Mouse (Mus musculus) brain, embryonic 18.5 days (tissue): ENCODE data around the gene Cask.
"Not testable (repeated sequence)": the region's sequence is repeated elsewhere in the genome, so short reads cannot be mapped to it uniquely, and the experiment has no call there.

Source experiments
- DNase-seq: peaks from one replicate; pipeline ENCODE4 v3.0.0-alpha.2; 2012; ENCODE audit warnings: low read depth, low spot score

Gene Cask

DNA sequence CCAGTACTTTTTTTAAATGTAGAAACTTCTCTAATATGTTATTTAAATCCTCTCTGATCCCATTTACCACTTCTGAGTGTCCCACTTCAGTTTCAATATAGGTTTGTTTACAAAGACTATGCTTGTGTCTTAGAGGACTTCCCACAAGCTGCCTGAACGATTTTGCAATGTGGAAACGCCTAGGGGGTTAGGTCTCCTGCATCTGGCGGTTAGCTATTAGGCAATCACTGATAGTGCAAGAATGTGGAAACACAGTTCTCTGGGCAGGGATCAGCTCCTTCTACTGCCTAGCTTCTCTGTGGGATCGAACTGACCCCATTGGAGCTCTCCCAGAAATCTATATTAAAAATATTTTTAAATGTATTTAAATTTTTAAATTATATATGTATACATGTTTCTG lies at the start of gene Cask:
Cask (minus strand) TSS at position 83 of the 400 bp plus-strand sequence.
- no peak for DNase-seq

DNA sequence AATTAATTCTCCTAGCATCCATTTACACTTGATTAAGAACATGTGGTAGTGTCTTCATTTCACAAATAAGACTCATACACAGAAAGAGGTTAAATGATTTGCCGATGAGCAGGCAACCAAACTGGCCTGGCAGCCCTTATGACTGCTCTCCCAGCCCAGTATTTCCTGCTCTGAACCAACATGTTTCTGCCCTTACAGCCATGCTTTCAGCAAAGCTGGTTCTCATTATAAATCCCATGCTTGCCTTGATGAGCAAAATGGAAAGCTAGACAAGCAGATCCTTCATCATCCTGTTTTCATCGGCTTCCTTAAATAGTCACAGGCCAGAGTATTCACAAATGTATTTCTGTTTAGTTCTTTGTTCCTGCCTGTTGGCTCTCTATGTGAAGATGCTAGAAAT lies 38.8 kb upstream of the Cask start:
- no peak for DNase-seq

DNA sequence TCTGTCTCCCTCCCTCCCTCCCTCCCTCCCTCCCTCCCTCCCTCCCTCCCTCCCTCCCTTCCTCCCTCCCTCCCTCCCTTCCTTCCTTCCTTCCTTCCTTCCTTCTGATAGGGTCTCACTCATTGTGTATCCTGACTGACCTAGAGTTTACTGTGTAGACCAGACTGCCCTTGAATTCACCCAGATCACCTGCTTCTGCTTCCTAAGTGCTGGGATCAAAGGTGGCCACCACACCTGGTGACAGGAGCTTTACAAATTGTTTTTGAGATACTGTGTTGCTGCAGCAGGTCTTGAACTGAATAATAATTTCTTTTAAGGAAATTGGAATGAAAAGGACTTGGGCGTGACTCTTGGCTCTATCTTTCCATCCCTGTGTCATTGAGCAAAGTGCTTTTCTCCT lies 33.2 kb upstream of the Cask start:
- no peak for DNase-seq

DNA sequence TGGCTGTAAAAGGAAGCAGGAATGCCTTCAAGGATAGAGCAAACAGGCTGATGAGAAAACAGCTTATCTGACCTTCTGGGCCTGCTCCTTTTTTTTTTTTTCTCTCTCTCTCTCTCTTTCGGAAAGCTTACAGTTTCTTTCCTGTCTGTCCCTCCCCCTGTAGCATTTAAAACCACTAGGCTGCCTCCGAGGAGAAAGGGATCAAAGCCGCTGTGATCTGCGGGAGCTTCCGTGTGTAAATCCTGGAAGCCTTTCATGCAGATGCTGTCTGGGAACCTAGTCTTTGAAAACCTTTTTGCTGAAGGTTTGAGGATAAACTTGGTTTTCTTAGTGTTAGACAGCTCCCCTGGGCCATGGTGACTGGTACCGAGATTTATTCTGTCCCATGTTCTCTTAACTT lies 30.8 kb upstream of the Cask start:
- no peak for DNase-seq

DNA sequence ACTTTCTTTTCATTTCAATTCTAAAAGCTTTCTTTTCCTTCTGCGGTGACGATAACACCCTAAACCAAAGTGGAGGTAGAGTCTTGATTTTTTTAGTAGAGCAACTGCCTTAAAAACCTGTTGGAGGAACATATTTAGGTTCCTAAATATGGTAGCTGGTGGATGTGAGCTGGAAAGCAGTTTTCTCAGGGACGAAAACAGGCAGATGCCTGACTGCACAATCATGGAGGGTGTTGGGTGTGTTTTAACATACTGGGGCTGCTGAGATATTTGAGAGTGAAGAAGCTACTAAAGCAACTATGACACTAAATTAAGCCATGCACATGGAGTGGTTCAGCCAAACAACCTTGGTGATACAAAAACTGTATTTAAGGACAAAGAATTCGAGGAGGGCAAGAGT lies 9.0 kb upstream of the Cask start:
- DNase-seq: no peak

DNA sequence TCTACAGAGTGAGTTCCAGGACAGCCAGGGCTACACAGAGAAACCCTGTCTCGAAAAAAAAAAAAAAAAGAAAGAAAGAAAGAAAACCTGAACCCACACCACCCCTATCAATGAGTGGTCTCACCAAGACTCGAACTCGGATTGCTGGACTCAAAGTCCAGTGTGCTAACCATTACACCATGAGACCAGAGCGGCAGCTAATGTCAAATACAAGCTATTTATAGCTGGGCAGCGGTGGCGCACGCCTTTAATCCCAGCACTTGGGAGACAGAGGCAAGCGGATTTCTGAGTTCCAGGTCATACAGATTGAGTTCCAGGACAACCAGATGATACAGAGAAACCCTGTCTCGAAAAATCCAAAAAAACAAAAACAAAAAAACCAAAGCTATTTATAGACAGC lies 7.9 kb upstream of the Cask start:
- no peak for DNase-seq

DNA sequence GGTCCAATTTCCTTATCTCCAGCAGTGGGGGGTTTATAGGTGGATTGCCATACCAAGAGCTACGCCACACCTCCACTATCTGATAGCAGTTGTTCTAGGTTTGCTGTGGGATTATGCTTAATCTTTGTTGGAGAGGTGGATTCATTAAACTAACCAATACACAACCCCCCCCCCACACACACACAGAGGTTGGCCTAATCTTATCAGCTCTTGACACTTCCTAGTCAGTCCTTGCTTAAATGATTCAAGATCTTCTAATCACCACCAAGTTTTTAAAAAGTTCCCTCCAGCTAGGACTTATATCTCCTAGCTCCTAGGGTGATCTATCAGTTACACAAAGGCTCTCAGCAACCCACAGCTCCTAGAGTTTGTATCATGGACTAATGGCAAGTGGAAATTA lies 2.7 kb downstream of the Cask start:
- DNase-seq: no peak

DNA sequence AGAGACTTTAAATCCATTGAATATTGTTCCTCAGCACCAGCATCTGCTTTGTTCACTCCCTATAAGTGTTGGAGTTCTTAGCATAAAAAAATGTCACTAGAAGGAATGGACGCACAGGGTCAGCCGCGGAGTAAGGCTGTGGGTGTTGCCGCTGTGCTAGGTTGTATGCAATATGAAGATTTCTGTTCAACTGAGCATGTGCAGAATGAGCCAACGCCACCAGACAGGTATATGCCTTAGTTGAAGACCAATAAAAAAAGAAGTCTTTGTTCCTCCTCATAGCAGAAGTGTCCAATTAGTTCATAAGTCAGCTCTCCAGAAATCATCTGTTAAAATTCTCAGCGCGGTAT lies 3.7 kb downstream of the Cask start:
- no peak for DNase-seq

DNA sequence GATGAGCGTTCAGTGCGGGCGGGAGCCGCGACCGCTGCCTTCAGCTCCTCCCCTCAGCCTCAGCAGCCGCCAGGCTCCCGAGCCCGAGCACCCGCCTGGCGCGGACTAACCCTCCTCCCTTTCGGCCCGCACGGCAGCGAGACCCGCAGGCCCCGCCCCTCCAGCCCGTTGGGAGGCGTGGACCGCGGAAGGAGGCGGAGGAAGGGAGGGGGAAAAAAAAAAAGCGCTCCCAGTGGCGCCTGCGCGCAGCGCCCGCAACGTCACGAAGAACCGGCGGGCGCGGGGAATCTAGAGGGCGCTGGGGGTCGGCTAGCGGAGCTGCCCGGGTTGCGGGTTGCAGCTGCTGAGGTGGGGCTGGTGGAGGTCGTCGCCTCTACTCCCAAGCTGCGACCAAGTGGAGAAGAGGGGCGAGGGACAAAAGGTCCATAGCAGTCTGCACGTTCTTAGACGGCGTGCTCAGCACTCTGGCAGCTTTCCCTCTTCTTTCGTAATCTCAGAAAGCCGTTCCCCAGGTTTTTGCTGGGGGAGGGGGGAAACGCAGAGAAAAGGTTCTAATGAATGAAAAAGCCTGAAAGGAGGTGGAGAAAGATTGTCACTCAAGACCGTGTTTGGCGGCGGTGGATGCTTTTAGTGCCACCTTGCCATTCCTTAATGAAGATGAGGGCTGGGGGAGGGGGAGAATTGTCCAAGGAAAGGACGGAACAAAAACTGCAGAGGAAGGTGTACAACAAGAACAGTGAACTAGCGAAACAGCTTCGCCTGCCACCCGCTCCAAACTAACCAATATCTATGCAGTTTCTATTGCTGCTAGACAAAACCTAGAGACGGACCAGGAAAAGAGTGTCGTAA lies 4.3 kb downstream of the Cask start:
- DNase-seq: peak; percentile 90

DNA sequence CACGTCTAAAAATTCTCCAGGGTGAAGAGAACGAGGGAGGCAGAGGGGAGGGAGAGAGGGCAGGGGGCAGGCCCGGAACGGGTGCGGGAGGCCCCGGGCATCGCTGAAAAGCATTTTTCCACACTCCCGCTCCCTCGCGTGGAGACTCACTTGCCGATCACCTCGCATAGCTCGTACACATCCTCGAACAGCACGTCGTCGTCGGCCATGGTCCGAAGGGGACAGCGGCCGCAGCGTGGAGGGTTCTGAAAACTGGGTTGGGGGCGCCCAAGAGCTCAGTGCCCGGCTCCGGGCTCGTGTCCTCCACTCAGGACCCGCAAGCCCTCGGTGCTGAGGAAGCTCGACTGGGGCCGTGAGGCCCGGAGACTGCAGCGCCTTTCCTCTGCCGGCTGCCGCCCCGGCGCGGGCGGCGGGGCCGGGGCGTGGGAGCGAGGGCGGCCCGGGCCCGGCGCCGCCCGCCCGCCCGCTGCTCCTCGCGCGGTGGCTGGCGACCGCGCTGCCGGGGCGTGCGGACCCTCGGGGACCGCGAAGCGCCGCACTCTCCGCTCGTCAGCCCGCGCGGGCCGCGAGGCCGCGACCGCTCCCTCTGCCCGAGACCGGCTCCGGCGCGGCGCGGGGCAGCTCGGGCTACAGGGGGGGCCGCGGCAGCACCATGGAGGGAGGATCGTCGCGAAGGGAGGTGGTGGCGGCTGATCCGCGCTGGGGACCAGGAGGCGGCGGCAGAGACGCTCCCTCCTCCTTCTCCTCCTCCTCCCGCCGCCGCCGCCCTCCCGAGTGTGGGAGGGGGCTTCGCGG lies 5.1 kb downstream of the Cask start:
- DNase-seq: no peak

DNA sequence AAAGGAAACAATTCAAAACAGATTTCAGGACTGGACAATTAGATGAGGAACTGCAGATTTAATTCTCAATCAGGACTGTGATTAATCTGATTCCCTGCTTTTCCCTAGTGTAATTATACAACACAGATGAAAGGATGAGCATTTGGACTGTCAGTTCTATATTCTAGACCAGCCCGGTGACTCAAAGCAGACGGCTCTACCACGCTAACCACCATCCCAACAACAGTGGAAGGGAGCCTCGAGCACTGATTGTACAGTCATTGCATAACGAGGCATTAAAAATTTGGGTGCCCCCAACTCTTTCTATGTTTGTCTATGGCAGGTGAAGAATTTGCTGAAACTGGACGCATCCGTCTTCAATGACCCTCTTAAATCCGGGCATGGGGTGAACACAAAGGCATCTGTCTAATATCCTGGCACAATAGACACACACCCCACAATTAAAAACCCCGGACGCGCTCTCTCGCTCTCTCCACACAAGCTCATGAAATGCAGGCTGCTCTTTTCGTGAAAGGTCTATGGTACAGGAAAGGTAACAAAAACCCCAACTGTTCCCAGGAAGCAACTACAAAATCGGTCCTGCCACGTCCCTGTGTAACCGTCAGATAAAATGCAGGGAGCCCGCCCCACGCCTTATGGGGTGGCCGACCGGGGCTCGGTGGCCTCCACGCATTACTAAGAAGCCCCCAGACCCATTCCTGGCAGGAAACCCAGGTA lies 5.9 kb downstream of the Cask start:
- DNase-seq: no peak

DNA sequence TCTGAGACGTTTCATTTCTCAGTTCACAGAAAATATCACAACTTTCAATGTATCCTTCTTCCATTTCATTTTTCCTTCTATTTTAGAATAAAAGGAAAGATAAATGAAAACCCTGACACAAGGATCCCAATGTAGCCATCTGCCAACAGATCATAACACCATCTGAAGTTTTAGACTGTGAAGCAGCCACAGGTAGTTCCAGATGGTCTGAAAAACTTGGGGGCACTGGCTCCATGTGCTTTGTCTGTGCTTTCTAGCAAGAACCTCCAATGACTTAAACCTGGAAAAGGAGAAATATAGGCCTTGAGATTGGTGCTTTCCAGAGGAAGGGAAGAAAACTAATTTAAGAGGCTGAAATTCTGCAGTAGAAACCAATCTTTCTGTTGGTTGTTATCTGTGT lies 28.4 kb downstream of the Cask start:
- DNase-seq: no peak

DNA sequence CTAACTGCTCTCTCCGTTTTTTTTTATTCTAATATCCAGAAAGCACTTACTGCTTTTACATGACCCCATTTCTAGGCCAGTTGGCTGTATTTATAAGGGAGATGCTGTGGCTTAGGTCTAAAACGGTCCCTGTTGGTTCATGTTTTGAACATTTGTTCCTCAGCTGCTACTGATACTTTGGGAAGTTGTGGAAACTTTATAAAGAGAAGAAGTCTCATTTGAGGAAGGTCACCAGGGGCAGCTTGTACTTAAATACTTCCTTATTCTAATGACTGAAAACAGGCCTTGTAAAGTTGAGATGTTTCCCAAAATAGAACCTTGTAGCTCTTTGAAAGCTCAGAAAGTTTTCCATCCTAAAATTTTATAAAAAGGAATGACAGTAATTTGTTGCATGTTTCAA lies 52.4 kb downstream of the Cask start:
- DNase-seq: no peak

DNA sequence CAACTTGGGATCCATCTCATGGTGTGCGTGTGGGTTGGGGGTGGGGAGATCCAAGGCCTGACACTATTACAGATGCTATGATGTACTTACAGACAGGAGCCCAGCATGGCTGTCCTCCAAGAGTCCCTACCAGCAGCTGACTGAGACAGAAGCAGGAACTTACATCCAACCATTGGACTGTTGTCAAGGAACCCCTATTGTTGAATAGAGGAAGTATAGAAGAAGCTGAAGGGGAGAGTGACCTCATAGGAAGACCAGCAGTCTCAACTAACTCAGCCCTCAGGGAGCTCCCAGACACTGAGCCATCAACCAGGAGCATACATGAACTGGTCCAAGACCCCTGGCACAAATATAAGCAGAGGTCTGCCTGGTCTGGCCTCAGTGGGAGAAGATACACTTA lies 85.5 kb downstream of the Cask start:
- no peak for DNase-seq

DNA sequence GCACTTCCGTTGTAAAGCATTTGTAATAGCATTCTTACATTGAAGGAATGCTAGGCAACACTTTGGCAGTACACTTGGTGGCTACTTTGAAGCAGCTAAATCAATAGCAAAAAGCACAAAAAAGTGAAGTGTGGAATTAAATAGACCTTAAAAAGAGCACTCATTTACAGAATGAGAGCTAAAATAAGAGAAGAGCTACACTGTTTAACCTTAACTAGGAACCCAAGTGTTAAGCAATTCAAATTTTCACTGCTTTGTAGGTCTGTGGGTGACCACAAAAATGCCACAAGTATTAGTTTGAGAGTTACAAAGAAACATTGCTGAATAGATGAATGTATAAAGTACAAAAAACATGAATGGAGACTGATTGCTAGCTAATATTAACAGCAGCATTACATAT lies 86.1 kb downstream of the Cask start:
- no peak for DNase-seq

DNA sequence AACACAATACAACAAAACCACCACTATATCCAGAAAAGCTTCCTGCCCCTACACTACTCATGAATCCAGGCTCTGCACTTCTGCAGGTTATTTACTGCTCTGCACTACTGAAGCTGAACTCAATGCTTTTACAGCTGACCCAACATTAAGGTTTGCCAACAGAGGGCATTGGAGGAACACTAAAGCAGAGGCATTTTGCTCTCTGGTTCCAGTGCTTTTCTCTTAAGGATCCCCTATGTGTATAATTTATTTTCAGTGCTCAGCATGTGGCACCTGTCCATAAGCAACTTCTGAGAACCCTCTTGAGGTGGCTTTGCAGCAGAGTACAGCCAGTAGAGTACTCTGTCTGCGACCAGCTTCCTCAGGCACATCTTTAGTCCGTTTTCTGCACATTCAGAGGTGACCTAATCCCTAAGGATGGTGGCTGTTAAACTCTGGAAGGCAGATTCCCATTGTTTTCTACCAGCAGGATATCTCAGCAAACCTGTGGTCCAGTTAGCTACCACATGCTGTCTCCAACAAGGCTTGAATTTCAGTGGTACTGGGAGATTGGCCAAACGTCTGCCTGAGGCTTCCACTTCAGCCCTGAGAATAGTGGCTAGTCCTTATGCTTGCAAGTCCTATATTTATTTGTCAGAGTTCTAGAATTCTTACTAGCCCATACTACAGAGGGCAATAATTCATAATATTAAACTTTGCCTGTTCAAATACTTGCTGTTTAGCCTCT lies 93.7 kb downstream of the Cask start:
- no peak for DNase-seq

DNA sequence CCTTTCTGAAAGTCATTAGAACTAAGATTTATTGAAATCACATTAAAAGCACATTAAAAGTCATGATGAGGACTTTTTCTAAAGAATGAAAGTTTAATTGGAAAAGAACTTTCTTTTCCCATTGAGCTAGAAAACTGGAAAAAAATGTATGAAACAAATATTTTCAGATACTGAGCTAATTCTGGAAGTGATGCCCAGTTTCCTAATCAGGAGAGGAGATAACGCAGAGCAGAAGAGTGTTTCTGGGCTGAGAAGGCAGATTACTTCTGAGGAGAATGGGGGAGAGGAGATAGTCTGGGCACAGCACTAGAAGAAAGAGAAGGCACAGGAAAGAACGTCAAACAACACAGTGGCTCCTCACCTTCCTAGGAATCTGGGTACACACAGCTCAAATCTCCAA lies 110.1 kb downstream of the Cask start:
- no peak for DNase-seq

DNA sequence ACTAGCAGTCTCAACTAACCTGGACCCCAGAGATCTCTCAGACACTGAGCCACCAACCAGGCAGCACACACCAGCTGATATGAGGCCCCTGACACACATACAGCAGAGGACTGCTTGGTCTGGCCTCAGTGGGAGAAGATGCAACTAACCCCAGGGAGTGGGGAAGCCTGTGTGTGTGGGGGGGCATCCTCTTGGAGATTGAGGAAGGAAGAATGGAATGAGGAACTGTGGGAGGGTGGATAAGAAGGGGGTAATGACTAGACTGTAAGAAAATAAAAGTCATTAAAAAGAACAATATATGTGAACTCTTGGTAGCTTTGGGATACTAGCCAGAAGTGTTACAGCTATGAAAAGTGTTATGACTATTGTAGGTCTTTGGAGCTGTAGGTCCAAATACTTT lies 120.4 kb downstream of the Cask start:
- DNase-seq: not testable (repeated sequence)

DNA sequence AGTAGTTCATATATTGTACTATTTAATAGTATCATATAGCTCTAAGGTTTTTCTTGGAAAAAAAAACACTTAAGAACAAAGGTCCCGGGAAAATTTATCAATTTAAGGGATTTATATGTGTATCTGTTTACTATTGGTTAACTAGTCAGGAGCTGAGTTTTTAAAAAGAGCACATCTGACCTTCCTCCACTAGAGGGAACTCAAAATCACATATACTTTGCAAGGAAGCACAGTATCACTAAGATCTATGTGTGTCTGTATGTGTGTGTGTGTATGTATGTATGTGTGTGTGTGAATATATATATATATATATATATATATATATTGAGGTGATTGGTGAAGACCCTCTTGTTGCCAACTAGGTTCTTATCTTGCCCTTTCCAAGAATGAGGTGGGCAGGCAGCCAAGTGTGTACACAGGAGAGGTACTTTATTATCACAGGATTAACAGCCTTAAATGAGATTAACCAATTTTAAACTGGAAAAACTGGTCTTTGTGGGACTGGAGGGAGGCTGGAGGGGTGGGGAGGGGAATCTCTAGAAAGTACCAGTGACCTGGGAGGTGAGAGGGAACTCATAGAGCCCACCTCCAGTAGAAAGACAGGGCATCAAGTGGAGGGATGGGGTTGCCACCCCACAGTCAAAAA lies 121.2 kb downstream of the Cask start:
- DNase-seq: no peak

DNA sequence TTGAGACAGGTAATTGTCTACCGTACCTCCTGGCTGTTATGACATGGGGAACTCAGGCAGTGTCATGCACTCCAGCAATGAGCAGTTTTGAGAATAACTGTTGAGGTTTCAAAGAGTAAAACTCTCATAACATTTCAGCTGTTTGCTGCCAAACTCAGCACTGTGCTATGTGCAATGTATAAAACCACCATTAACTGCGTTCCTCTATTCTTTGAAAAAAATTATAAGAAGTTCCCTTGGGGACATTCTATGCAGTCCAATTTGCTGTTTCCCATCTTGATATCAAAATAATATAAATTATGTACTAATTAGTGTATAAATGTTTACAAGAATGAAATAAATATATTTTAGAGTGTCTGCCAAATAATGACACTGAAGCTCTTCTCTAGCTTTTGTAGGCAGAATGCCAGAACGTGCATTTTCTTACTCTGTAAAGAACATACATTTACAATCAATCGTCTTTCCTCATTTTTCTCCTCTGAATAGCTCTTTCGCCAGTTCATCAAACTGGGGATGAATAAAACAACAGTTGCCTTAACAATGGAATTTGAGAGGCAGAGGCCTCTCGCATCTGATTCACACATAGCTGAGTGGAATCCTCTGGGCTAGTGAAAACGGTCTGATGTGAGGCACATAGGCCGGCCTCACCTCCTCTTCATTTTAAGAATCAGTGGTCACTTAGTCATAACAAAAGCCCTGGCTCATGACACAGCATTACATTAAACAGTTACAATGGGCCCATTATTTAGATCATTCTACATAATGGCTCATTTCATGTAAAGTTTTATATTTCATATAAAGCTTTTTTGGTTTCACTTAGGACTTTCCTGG lies 125.4 kb downstream of the Cask start:
- no peak for DNase-seq
